Mouse (Mus musculus) heart, postnatal 0 days (tissue): ENCODE data around the gene Gmnc.

Experiments used
- CTCF ChIP-seq: IDR thresholded peaks from 2 replicates; pipeline ENCODE4 v1.5.1; 2016; ENCODE audit warnings: antibody characterized with exemption, control low read depth, low read depth
- EP300 ChIP-seq: IDR thresholded peaks from 2 replicates; pipeline ENCODE4 v1.6.1; 2016; ENCODE audit warnings: antibody characterized with exemption, low read depth

DNA sequence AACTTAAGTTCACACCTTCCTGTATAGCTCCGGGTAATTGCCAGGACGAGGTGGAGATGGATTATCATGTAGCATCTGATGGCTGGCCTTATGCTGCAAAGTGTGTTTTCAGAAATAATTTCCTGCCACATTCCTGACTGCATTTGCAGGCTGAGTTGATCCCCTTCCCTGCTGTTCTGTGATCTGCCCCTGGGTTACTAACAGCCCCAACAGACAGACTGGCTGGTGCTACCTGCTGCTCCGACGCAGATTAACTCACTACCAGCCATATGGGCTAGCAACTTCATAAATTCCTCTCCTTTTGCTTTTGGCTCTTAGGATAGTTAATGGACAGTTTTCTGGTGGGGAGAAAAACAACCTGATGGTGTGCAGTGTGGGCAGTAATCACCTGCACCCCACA is 25.9 kb upstream of the Gmnc start:
- no peak for TF ChIP-seq CTCF
- no peak for TF ChIP-seq EP300
